Mouse (Mus musculus): ENCODE measurements at regions not wholly inside any gene's neighbourhood (a gene's known extent, or its start where the extent isn't known, plus 50 kb on each side); places are given as distances from the start of the nearest gene placed in this dataset.

- no peak for DNase-seq
Measured at GRCm38 (mm10) chr5:47185868-47186267, 797.1 kb upstream of the Slit2 start.

- no peak for DNase-seq
Measured at GRCm38 (mm10) chr5:47202164-47202914, 780.6 kb upstream of the Slit2 start.

- no peak for DNase-seq
Measured at GRCm38 (mm10) chr5:47202915-47203296, 780.0 kb upstream of the Slit2 start.

DNA sequence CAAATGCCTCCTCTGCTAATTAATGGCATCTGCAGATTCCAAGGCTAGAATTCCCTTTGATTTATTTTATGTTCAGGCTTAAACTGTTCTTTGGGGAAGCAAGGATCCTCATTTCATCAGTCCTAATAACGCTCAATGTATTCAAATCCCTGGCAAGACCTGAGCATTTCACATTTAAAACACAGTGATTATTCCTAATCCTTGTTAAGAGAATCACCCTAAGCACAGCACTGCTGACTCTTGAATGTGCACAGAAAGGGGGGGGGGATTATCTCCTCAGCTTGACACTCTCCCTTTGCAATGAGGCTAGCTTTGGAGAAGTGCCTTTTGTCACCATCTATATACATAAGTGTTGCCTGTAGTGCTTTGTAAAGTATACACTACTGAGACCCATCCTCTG lies 772.4 kb upstream of the Slit2 start:
- DNase-seq = no peak

DNA sequence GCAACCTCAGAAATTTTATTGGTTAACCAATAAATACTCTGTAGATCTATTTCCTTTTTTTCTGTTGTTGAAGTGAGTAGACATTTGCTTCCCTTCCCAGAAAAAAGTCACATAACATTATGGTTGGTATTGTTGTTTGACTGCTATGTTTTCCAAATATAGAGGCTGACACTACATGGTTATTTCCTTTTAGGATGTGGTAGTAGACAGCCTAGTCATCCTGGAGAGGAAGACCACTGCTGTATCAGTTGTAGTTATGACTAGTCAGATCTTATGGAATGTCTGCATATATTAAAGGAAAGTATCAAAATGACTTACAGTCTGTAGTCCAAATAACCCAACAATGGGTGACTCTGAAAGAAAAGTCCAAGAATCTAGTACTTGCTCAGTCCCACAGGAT lies 767.5 kb upstream of the Slit2 start:
- DNase-seq = no peak

GRCm38 (mm10) chr5:47225247-47225646 lies 757.7 kb upstream of the Slit2 start:
- DNase-seq = no peak

DNA sequence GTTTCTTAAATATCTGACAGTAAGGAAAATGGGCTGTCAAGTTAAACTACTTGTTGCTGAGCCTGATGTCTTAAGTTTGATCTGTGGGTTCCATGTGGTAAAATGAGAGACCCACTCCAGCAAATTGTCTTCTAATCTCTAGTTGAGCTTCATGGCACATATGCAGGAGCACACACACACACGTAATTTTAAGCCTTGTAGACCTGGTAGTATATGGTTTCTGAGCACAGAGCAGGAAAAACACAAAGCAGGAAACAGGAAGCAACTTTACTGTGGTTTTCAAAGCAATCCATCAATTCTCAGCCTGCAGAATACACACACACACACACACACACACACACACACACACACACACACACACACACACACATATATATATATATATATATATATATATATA lies 746.8 kb upstream of the Slit2 start:
- no peak for DNase-seq

GRCm38 (mm10) chr5:47240060-47240459 lies 742.9 kb upstream of the Slit2 start:
- no peak for DNase-seq

DNA sequence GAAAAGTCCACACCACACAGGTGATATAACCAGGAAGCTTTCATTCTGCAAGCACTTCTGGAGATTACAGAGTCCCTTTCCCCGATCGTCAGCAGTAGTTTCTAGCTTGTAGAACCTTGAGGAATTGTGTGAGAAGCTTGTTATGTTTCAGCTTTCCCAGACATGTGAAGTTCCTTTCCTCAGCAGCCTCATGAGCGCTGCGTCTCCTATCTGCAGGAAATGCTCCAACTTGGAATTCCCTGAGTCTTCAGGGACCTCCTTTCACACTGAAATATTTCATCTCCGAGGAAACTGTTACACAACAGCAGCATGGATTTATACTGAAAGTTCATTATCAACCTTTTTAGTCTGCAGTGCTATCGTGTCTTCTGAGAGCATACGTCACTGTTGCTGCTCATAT lies 742.4 kb upstream of the Slit2 start:
- peak; percentile 4 for DNase-seq

DNA sequence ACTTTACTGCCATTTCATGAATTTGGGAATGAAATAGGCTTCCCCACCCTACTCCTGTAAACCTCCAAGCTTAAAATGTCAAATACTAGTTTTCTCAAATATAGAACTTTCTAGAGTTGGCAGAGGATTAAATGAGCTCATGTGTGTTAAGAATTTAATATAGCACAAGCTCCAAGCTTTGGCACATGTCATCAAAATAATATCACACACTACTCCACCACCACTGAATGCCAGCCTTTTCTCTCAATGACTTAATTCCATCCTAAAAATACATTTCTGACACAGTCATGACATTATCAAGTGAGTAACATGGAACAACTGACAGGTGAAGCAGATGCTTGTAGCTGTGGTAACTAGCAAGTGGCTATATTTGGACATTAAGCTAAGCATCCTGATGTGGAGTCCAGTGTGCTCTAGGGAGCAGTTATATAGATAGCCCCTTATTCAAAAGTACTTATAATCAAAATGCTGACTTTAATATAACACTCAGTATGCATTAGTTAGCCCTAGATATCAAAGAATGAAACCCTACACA lies 728.0 kb upstream of the Slit2 start:
- no peak for DNase-seq

GRCm38 (mm10) chr5:47261658-47262411 lies 721.1 kb upstream of the Slit2 start:
- DNase-seq = no peak

- DNase-seq = no peak
Measured at GRCm38 (mm10) chr5:47272642-47273041, 710.3 kb upstream of the Slit2 start.

- DNase-seq = no peak
Measured at GRCm38 (mm10) chr5:47273389-47274255, 709.3 kb upstream of the Slit2 start.

- no peak for DNase-seq
Measured at GRCm38 (mm10) chr5:47274256-47274638, 708.7 kb upstream of the Slit2 start.

GRCm38 (mm10) chr5:47276231-47277195 lies 706.4 kb upstream of the Slit2 start:
- DNase-seq = no peak

GRCm38 (mm10) chr5:47279630-47280029 lies 703.3 kb upstream of the Slit2 start:
- peak; percentile 46 for DNase-seq

GRCm38 (mm10) chr5:47299602-47300001 lies 683.3 kb upstream of the Slit2 start:
- DNase-seq = no peak

GRCm38 (mm10) chr5:47317506-47317905 lies 665.4 kb upstream of the Slit2 start:
- no peak for DNase-seq

DNA sequence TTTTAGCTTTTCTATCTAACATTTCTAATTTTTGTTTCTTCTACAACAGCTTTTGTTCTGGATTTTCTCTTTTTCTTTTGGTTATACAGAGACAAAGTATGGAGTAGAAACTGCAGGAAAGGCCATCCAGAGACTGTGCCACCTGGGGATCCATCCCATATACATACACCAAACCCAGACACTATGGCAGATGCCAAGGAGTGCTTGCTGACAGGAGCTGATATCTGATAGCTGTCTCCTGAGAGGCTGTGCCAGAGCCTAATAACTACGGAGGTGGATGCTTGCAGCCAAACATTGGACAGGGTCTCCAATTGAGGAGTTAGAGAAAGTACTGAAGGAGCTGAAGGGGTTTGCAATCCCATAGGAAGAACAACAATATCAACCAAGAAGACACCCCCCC lies 664.8 kb upstream of the Slit2 start:
- no peak for DNase-seq

DNA sequence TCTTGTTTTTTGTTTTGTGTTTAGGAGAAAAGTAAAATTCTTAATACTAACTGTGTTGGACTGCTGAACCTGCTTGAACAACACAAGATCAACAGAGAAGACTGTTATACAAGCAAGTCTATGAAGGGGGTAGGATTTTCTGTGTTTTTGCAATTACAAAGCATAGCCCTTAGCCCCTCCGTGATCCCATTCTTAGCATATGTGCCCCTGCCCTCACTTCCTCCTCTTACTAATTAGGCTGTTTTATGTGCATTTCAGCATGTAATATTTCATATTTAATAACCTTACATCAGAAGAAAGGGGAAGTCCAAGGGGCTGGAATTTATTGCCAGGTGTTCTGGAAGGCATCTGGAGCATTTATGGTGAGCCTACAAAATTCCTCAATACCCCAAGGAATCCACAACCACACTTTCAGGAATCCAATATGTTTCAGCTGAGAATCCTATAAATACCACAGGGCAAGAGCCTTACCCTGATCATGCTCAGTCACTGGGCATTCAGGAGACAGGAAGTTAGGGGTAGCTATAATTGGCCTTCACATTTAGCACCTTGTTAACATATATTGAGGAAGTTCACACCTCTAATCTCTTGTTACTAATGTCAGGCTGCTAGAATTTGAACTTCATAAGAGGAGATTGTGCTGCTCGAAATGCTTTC lies 660.3 kb upstream of the Slit2 start:
- DNase-seq = no peak

GRCm38 (mm10) chr5:47334299-47334698 lies 648.6 kb upstream of the Slit2 start:
- DNase-seq = peak; percentile 11
